ENCODE assay signal across 22 mouse cellular contexts in genomic region chr11:44895893-44896292, GRCm38 (mm10).
DNase-seq lines count a peak whose midpoint lies in the region; ATAC-seq and TF ChIP-seq lines count a peak whose summit lies in the region.
"Had no signal": no experiment of that assay in that cellular context is flagged by ENCODE, and none has a peak within 500 bp of the region (broad histone marks: within the 10 kb centered on the region; RNA-seq: fewer than 3 reads in every experiment).

No protein-coding gene starts in this region.

- ATAC-seq in heart, embryonic 11.5 days (replicated peaks; ENCODE audit: insufficient number of reproducible peaks, low FRiP score, low TSS enrichment): no peak
- ATAC-seq in limb, embryonic 13.5 days (ENCODE audit: low FRiP score, low read depth): peak; percentile 54; the same call in 1 of the 2 replicates
- ATAC-seq in limb, embryonic 14.5 days (ENCODE audit: low FRiP score, low read depth): peak; percentile 52; the same call in 1 of the 2 replicates
- ATAC-seq: activated CD4-positive, CD25-positive, alpha-beta regulatory T cell, adult 4 months; CD4-positive, CD25-positive, alpha-beta regulatory T cell, adult 4 months; forebrain, embryonic 13.5 days; forebrain, embryonic 15.5 days; Patski had no signal

- DNase-seq in heart, adult 11 months: peak; percentile 58
- no peak for DNase-seq in limb, embryonic 10.5 days (ENCODE audit: low spot score)
- DNase-seq in limb, embryonic 14.5 days (ENCODE audit: low spot score): no peak
- DNase-seq: adrenal gland, adult 8-10 months; adrenal gland, postnatal 14 days; adrenal gland, postnatal 36 days; cerebellum, adult 11-12 months; cerebellum, adult 2 months; cerebellum, adult 9-10 months; cerebellum, postnatal 10 days; cerebellum, postnatal 25 days had no signal

- WGBS in heart, embryonic 11.5 days (ENCODE audit: insufficient replicate concordance): 81% methylated on average over 1 of the region's 1 CpGs
- 71% methylated on average over 1 of the region's 1 CpGs for WGBS in limb, embryonic 13.5 days
- WGBS in limb, embryonic 10.5 days: 98% methylated on average over 1 of the region's 1 CpGs
- WGBS in limb, embryonic 14.5 days: 48% methylated on average over 1 of the region's 1 CpGs

- H3K27me3 ChIP-seq in heart, embryonic 11.5 days (ENCODE audit: control insufficient read depth, insufficient read depth, low read length): no peaks in the 10 kb centered on the region
- H3K27me3 ChIP-seq in limb, embryonic 13.5 days: no peaks in the 10 kb centered on the region
- H3K27me3 ChIP-seq in limb, embryonic 10.5 days (ENCODE audit: low read depth, poor library complexity, severe bottlenecking): no peaks in the 10 kb centered on the region
- no peaks in the 10 kb centered on the region for H3K27me3 ChIP-seq in limb, embryonic 14.5 days (ENCODE audit: control insufficient read depth, insufficient read depth, low read length)
- H3K27me3 ChIP-seq: CH12.LX; embryonic facial prominence, embryonic 12.5 days; forebrain, embryonic 15.5 days; Patski had no signal

- no peak overlapping the region for H3K9ac ChIP-seq in heart, embryonic 11.5 days (ENCODE audit: low read depth, low read length)
- H3K9ac ChIP-seq in limb, embryonic 13.5 days: no peak overlapping the region
- H3K9ac ChIP-seq in limb, embryonic 14.5 days (ENCODE audit: low read depth, low read length, severe bottlenecking): no peak overlapping the region
- H3K9ac ChIP-seq: embryonic facial prominence, embryonic 12.5 days; forebrain, embryonic 13.5 days; forebrain, embryonic 15.5 days had no signal

- H3K4me2 ChIP-seq in heart, embryonic 11.5 days: no peak overlapping the region
- H3K4me2 ChIP-seq in limb, embryonic 13.5 days (replicated peaks): no peak overlapping the region
- H3K4me2 ChIP-seq in limb, embryonic 14.5 days (replicated peaks; ENCODE audit: low read depth, low read length, severe bottlenecking): no peak overlapping the region
- H3K4me2 ChIP-seq: embryonic facial prominence, embryonic 12.5 days; forebrain, embryonic 13.5 days; forebrain, embryonic 15.5 days had no signal

- no peaks in the 10 kb centered on the region for H3K36me3 ChIP-seq in heart, embryonic 11.5 days (ENCODE audit: control insufficient read depth, insufficient read depth, low read length)
- peaks cover 4% of the 10 kb centered on the region; the same call in 1 of the 2 replicates for H3K36me3 ChIP-seq in limb, embryonic 13.5 days
- H3K36me3 ChIP-seq in limb, embryonic 10.5 days: no peaks in the 10 kb centered on the region
- no peaks in the 10 kb centered on the region for H3K36me3 ChIP-seq in limb, embryonic 14.5 days (ENCODE audit: control insufficient read depth, insufficient read depth, low read length)
- H3K36me3 ChIP-seq: embryonic facial prominence, embryonic 10.5 days; embryonic facial prominence, embryonic 12.5 days; forebrain, embryonic 15.5 days; G1E had no signal

- H3K4me1 ChIP-seq in heart, embryonic 11.5 days (ENCODE audit: control insufficient read depth, insufficient read depth, low read length): peaks cover 4% of the 10 kb centered on the region; the same call in 1 of the 2 replicates
- peaks cover 36% of the 10 kb centered on the region for H3K4me1 ChIP-seq in limb, embryonic 13.5 days
- H3K4me1 ChIP-seq in limb, embryonic 10.5 days: peaks cover 21% of the 10 kb centered on the region
- H3K4me1 ChIP-seq in limb, embryonic 14.5 days (ENCODE audit: control insufficient read depth, insufficient read depth, low read length): peaks cover 5% of the 10 kb centered on the region
- H3K4me1 ChIP-seq: embryonic facial prominence, embryonic 12.5 days had no signal

- H3K27ac ChIP-seq in heart, embryonic 11.5 days (ENCODE audit: low read depth, low read length): no peak overlapping the region
- H3K27ac ChIP-seq in limb, embryonic 13.5 days: peak overlapping the region; percentile 28; the same call in 1 of the 2 replicates
- no peak overlapping the region for H3K27ac ChIP-seq in limb, embryonic 10.5 days
- H3K27ac ChIP-seq in limb, embryonic 14.5 days (replicated peaks; ENCODE audit: low read depth, low read length): no peak overlapping the region
- H3K27ac ChIP-seq: embryonic facial prominence, embryonic 10.5 days; embryonic facial prominence, embryonic 12.5 days; forebrain, embryonic 13.5 days; forebrain, embryonic 15.5 days had no signal

- H3K4me3 ChIP-seq in heart, embryonic 11.5 days (ENCODE audit: low read depth, low read length): no peak overlapping the region
- H3K4me3 ChIP-seq in limb, embryonic 13.5 days: no peak overlapping the region
- no peak overlapping the region for H3K4me3 ChIP-seq in limb, embryonic 10.5 days
- no peak overlapping the region for H3K4me3 ChIP-seq in limb, embryonic 14.5 days (replicated peaks; ENCODE audit: low read length)
- H3K4me3 ChIP-seq: embryonic facial prominence, embryonic 10.5 days; embryonic facial prominence, embryonic 12.5 days; forebrain, embryonic 13.5 days; forebrain, embryonic 15.5 days had no signal

- no peaks in the 10 kb centered on the region for H3K9me3 ChIP-seq in heart, embryonic 11.5 days (replicated peaks; ENCODE audit: control insufficient read depth, low read length)
- H3K9me3 ChIP-seq in limb, embryonic 13.5 days: no peaks in the 10 kb centered on the region
- no peaks in the 10 kb centered on the region for H3K9me3 ChIP-seq in limb, embryonic 10.5 days (replicated peaks)
- no peaks in the 10 kb centered on the region for H3K9me3 ChIP-seq in limb, embryonic 14.5 days (ENCODE audit: control insufficient read depth, low read length)
- H3K9me3 ChIP-seq: embryonic facial prominence, embryonic 10.5 days; embryonic facial prominence, embryonic 12.5 days; forebrain, embryonic 13.5 days; forebrain, embryonic 15.5 days; G1E had no signal

- TF ChIP-seq POLR2A in limb, embryonic 14.5 days (IDR thresholded peaks at IDR 0.05; ENCODE audit: borderline replicate concordance, extremely low read depth, insufficient read depth, insufficient read length): no peak
